Mouse (Mus musculus) cortical plate, adult 2 months (tissue): ENCODE measurements at regions not wholly inside any gene's neighbourhood (a gene's known extent, or its start where the extent isn't known, plus 50 kb on each side); places are given as distances from the start of the nearest gene placed in this dataset.

Experiments used
- CTCF ChIP-seq: fragments of 200-500 bp; IDR thresholded peaks from 2 replicates; pipeline ENCODE4 v1.5.1; 2011; ENCODE audit warnings: mild to moderate bottlenecking, control low read depth, low read length; ENCODE audit not compliant: insufficient read depth; ENCODE audit errors: extremely low read depth
- POLR2A ChIP-seq: fragments of 200-500 bp; IDR thresholded peaks from 2 replicates; pipeline ENCODE4 v1.6.1; 2011; ENCODE audit warnings: mild to moderate bottlenecking, low read length, control low read depth; ENCODE audit not compliant: insufficient read depth; ENCODE audit errors: extremely low read depth

- no peak for TF ChIP-seq CTCF
- TF ChIP-seq POLR2A = no peak
Measured at GRCm38 (mm10) chr9:117814661-117815060, 184.9 kb upstream of the Rbms3 start.
